Mouse (Mus musculus) layer of hippocampus, postnatal 14 days (tissue): ENCODE data around the gene Nxn. TPM values are rescaled to one million over a fixed set of nuclear protein-coding genes. Genes with fewer than 3 reads are reported as not detected.
"Not testable (repeated sequence)": the region's sequence is repeated elsewhere in the genome, so short reads cannot be mapped to it uniquely, and the experiment has no call there.

Experiments
- DNase-seq, 2 experiments: peaks; one replicate each; pipeline ENCODE4 v3.0.0; 2021 to 2022; ENCODE audit warnings: low spot score in 2 of 2, mixed read lengths in 1 of 2
- total RNA-seq, 2 experiments: library from RNA; stranded (reverse); gene quantifications; 2 replicates each; pipeline ENCODE4 v1.2.3; 2021

Gene Nxn
- total RNA-seq, 2 experiments from 2014 or later = 14.1 to 18.5 TPM

DNA sequence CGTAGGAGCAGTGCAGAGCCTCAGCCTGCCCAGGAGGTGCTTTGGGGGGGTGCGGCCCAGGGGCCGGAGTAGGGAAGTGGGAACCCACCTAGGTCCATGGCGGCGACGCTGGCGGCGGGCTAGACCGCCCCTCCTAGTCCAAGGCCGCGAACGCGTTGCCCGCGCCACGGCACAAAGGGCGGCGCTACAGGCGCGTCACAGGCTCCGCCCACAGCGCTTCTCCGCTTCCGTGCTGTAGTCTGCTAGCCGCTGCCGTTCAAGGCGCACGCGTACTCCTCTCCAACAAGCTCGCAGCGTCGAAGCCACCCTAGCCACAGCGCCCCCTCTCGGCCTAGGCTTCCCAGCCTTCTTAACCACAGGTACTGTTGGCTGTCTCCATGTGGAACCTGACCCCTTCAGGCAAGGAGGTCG lies 181.5 kb downstream of the Nxn start, which contains the start of the genes Dbil5 and Gemin4:
TSS of gene Dbil5 (plus strand) at position 219 of the 411 bp plus-strand sequence.
TSS of gene Gemin4 (minus strand) at position 275 of the 411 bp plus-strand sequence.
- DNase-seq = peak; percentile 94 to 97

DNA sequence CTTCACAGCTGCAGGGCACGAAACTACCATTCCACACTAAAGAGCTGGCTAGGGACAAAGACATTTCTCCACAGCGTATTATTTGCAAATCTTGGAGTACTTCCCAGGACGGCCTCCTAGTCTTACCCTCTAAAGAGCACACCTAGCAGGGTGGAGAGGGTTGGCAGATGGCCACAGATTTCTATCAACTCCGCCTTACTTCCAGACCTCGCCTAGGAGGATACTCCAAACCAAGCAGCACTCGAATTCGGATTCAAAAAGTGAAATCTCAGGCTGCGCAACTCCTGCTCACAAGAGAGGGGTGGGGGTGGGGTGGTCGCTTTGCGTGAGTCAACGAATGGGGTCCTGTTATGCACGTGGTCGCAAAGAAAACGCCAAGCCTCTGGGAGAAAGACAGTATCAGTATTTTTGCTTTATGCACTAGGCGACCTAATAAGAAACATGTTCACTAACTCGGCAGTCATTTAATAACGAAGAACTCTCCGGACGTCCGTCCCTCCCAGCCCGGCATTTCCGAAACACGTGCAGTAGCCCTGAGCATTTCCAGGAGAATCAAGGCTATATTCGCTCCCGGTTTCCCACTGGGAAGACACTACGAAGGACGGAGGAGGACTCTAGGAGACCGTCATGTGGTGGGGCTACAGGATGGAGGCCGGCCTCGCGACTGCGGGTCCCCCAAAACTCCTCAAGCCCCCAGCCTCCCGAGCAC lies 182.1 kb downstream of the Nxn start:
- DNase-seq = peak in 1 of 2 experiments; percentile 37

DNA sequence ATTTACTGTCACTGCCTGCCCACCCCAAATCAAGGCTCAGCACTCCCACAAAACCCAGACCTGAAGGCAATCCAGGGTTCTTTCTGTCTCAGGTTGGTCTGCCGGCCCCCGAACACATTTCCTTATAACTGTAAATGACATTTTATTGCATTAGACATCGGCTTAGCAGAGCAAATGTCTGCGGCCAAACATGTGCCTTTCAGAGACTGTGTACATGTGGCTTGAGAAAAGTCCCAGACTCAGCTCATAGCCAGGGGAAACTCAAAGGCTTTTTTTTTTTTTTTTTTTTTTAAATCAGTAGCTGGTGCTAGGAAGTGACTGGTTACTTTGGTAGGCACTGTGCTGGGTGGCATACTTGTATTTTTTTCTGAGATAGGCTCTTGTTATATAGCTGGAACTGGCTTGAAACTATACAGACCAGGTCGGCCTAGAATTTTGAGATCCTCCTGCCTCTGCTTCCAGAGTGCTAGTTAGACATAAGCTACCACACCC lies 182.8 kb downstream of the Nxn start:
- DNase-seq = no peak

DNA sequence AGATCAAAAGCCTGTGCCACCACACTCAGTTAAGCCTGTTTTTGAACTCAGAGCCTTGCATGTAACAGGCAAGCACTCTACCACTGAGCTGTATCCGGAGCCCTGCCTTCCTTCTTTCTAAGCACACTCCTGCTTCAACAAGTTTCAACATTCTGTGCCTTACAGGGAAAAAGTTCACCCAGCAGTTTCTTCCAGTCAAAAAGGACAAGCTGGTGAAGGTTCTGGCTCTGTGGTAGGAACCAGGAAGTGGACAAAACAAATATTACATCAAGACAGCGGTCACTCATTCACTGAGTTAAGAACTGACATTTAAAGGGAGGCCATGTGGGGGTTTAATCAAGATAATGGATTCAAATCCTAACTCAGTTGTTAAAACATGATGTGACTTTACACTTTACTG lies 183.9 kb downstream of the Nxn start:
- DNase-seq = no peak

DNA sequence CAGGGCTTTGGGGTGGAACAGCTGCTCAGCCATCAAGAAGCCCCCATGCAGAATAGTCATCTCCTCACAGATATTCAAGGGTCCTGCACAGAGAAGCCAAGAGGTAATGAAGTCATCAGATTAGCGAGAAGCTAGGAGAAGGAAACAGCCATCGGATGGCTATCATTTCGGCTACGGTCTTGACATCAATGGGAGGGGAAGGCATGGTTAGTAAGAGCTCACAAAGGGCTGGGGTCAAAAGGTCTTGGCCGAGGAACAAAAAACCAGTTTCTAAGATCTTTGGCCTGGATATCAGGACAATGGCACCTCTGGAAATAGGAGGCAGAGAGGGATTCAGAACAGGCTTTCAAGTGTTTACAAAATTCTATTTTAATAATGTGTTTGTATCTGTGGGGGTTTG lies 185.1 kb downstream of the Nxn start:
- DNase-seq = no peak

DNA sequence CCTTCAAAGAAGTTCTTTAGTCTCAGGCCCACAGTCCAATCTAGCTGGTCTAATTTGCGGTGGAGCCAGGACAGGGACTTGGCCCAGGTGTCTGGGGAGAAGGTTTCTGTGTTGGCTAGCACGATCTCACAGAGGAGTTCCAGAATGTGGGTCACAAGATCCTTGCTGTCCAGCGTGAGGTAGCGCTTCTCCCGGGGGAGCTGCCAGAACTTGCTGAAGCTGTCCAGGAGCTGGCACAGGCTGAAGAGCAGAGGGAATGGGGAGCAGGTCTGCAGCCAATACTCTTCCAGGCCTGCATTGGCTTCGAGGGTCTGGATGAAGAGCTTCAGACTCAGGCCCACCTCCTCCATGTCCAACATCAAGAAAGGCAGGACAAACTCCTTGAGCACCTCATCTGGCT lies 187.3 kb downstream of the Nxn start:
- not testable (repeated sequence) for DNase-seq

DNA sequence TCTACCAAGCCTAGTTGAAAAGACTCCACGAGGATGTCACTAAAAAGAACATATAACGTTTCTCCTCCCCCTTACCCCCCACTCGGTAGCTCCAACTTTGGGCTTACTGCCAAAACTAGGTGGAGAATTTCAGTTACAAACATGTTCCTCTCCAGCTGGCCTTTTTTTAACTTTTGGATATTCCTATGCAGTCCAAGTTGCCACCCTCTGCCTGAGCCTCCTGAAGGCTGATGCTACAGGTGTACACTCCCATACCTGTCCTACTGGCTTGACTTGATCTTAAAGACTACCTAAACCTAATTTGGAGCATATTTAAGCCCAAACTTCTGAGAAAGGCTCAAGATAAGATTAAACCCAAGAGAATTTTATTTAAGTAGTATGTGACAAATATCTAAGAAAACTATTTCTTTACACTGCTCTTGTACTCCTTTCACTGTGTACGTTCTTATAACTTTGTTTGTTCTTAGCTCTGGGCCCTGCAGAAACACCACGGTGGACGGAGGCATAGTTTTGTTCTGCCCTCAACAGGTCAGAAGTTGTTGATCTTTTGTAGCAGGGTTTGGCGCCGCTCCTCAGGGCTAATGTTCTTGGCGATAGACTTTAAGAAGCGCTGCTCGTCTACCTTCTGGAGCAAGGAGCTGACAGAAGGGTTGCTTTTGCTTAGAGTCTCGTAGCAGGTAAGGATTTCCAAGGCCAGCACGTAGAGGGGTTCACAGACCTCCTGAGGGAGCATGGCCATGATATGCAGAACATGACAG lies 188.5 kb downstream of the Nxn start:
- DNase-seq = no peak

Other genes with a start within 250 kb of the Nxn start
- gene Vps53, start 219.5 kb downstream of the Nxn start, total RNA-seq = 10 to 100 TPM; 79.6 to 84.0 TPM
- 10 to 100 TPM; 18.6 to 21.4 TPM for gene Fam57a, start 219.5 kb downstream of the Nxn start, total RNA-seq
- gene Dbil5, start 181.5 kb downstream of the Nxn start, total RNA-seq = 1 to 10 TPM in 1 of 2 experiments, under 1 TPM in 1; 0.62 to 1.7 TPM
- gene Gemin4, start 181.5 kb downstream of the Nxn start, total RNA-seq = 1 to 10 TPM; 6.5 to 7.2 TPM
- gene Mrm3, start 155.4 kb downstream of the Nxn start, total RNA-seq = 10 to 100 TPM; 15.7 to 15.8 TPM
- gene Glod4, start 155.4 kb downstream of the Nxn start, total RNA-seq = 10 to 100 TPM; 47.8 to 50.4 TPM
- gene Timm22, start 7.8 kb upstream of the Nxn start, total RNA-seq = 10 to 100 TPM; 30.2 to 33.0 TPM
- 100 to 1,000 TPM; 412 to 440 TPM for gene Abr, start 223.2 kb upstream of the Nxn start, total RNA-seq